Mouse (Mus musculus): ENCODE measurements around the gene Frrs1. TPM values are rescaled to one million over a fixed set of nuclear protein-coding genes. Genes with fewer than 3 reads are reported as not detected.

Frrs1 gene
- total and polyA plus RNA-seq, 2 experiments from 2014 or later, result 3.8 to 7.0 TPM

GRCm38 (mm10) chr3:116834241-116834640 is 25.0 kb upstream of the Frrs1 start:
- H3K9ac ChIP-seq (replicated peaks; ENCODE audit: low read length, poor library complexity, severe bottlenecking), result no peak overlapping the region
- ATAC-seq (ENCODE audit: low FRiP score) (no peak), DNase-seq (ENCODE audit: low spot score) (no peak)
- no peak overlapping the region for H3K27ac ChIP-seq (ENCODE audit: low read depth, low read length)
- no peaks in the 10 kb centered on the region for H3K36me3 ChIP-seq (ENCODE audit: insufficient read depth, low read length)
- H3K27me3 ChIP-seq (ENCODE audit: insufficient read depth, low read length), result no peaks in the 10 kb centered on the region
- WGBS, result 95% methylated on average over 6 of the region's 6 CpGs
- TF ChIP-seq CTCF (IDR thresholded peaks at IDR 0.05), result no peak
- H3K9me3 ChIP-seq (ENCODE audit: low read length), result no peaks in the 10 kb centered on the region
- H3K4me1 ChIP-seq (ENCODE audit: insufficient read depth, low read length), result no peaks in the 10 kb centered on the region
- H3K4me2 ChIP-seq (ENCODE audit: low read depth, low read length, poor library complexity, severe bottlenecking), result no peak overlapping the region
- H3K4me3 ChIP-seq (ENCODE audit: low read depth, low read length), result no peak overlapping the region

- Histone ChIP-seq H3K4me1 (ENCODE audit: insufficient read depth, low read length) (no peaks in the 10 kb centered on the region), H3K27me3 (ENCODE audit: insufficient read depth, low read length) (no peaks in the 10 kb centered on the region), H3K4me2 (ENCODE audit: low read depth, low read length, poor library complexity, severe bottlenecking) (peak overlapping the region; percentile 58), H3K4me3 (ENCODE audit: low read depth, low read length) (peak overlapping the region; percentile 33; the same call in 1 of the 2 replicates), H3K27ac (ENCODE audit: low read depth, low read length) (peak overlapping the region; percentile 58), H3K9me3 (ENCODE audit: low read length) (no peaks in the 10 kb centered on the region), H3K36me3 (ENCODE audit: insufficient read depth, low read length) (no peaks in the 10 kb centered on the region), H3K9ac (replicated peaks; ENCODE audit: low read length, poor library complexity, severe bottlenecking) (no peak overlapping the region)
- TF ChIP-seq CTCF (IDR thresholded peaks at IDR 0.05), result no peak
- no peak for ATAC-seq (ENCODE audit: low FRiP score)
- 61% methylated on average over 4 of the region's 4 CpGs for WGBS
- DNase-seq (ENCODE audit: low spot score), result no peak
Measured at GRCm38 (mm10) chr3:116835350-116835749, 23.9 kb upstream of the Frrs1 start.

- Histone ChIP-seq H3K36me3 (ENCODE audit: insufficient read depth, low read length) (no peaks in the 10 kb centered on the region), H3K4me2 (ENCODE audit: low read depth, low read length, poor library complexity, severe bottlenecking) (peak overlapping the region; percentile 58), H3K4me1 (ENCODE audit: insufficient read depth, low read length) (no peaks in the 10 kb centered on the region), H3K9me3 (ENCODE audit: low read length) (no peaks in the 10 kb centered on the region), H3K27ac (ENCODE audit: low read depth, low read length) (peak overlapping the region; percentile 58), H3K4me3 (ENCODE audit: low read depth, low read length) (peak overlapping the region; percentile 33), H3K27me3 (ENCODE audit: insufficient read depth, low read length) (no peaks in the 10 kb centered on the region), H3K9ac (replicated peaks; ENCODE audit: low read length, poor library complexity, severe bottlenecking) (peak overlapping the region; percentile 58)
- peak; percentile 93 for TF ChIP-seq CTCF (IDR thresholded peaks at IDR 0.05)
- DNase-seq (ENCODE audit: low spot score) (peak; percentile 95), ATAC-seq (ENCODE audit: low FRiP score) (peak; percentile 88)
- 21% methylated on average over 21 of the region's 21 CpGs for WGBS
Measured at GRCm38 (mm10) chr3:116835770-116836680, 23.2 kb upstream of the Frrs1 start.

GRCm38 (mm10) chr3:116836681-116837475 is 22.4 kb upstream of the Frrs1 start:
- ATAC-seq (ENCODE audit: low FRiP score) (no peak), DNase-seq (ENCODE audit: low spot score) (no peak)
- Histone ChIP-seq H3K9me3 (ENCODE audit: low read length) (no peaks in the 10 kb centered on the region), H3K27me3 (ENCODE audit: insufficient read depth, low read length) (no peaks in the 10 kb centered on the region), H3K4me2 (ENCODE audit: low read depth, low read length, poor library complexity, severe bottlenecking) (no peak overlapping the region), H3K4me1 (ENCODE audit: insufficient read depth, low read length) (no peaks in the 10 kb centered on the region), H3K9ac (replicated peaks; ENCODE audit: low read length, poor library complexity, severe bottlenecking) (no peak overlapping the region), H3K27ac (ENCODE audit: low read depth, low read length) (0 out of 2 replicates have a peak overlapping the region, but pooled peaks have one; percentile 3), H3K4me3 (ENCODE audit: low read depth, low read length) (no peak overlapping the region), H3K36me3 (ENCODE audit: insufficient read depth, low read length) (no peaks in the 10 kb centered on the region)
- no peak for TF ChIP-seq CTCF (IDR thresholded peaks at IDR 0.05)
- 81% methylated on average over 23 of the region's 23 CpGs for WGBS

GRCm38 (mm10) chr3:116841311-116841710 is 18.0 kb upstream of the Frrs1 start:
- no peak for DNase-seq (ENCODE audit: low spot score)
- 79% methylated on average over 2 of the region's 2 CpGs for WGBS
- H3K36me3 ChIP-seq (ENCODE audit: insufficient read depth, low read length), result no peaks in the 10 kb centered on the region
- no peak overlapping the region for H3K4me2 ChIP-seq (ENCODE audit: low read depth, low read length, poor library complexity, severe bottlenecking)
- H3K9me3 ChIP-seq (ENCODE audit: low read length), result no peaks in the 10 kb centered on the region
- no peaks in the 10 kb centered on the region for H3K4me1 ChIP-seq (ENCODE audit: insufficient read depth, low read length)
- no peak for ATAC-seq (ENCODE audit: low FRiP score)
- no peak overlapping the region for H3K9ac ChIP-seq (replicated peaks; ENCODE audit: low read length, poor library complexity, severe bottlenecking)
- H3K4me3 ChIP-seq (ENCODE audit: low read depth, low read length), result no peak overlapping the region
- no peak for TF ChIP-seq CTCF (IDR thresholded peaks at IDR 0.05)
- no peak overlapping the region for H3K27ac ChIP-seq (ENCODE audit: low read depth, low read length)
- H3K27me3 ChIP-seq (ENCODE audit: insufficient read depth, low read length), result no peaks in the 10 kb centered on the region
